Mouse (Mus musculus) forebrain, embryonic 12.5 days (tissue): ENCODE data around the gene Golim4. TPM values are rescaled to one million over a fixed set of nuclear protein-coding genes. Genes with fewer than 3 reads are reported as not detected.
A peak's percentile ranks its signal among the peaks of the same experiment; 100 is the strongest.
"Not testable (repeated sequence)": the region's sequence is repeated elsewhere in the genome, so short reads cannot be mapped to it uniquely, and the experiment has no call there.

ENCODE experiments used
- ATAC-seq: fragments of 200-750 bp; cut with Nextera tagmentation; 2 replicates; pipeline ENCODE4 v1.8.0; 2017; ENCODE audit warnings: moderate TSS enrichment; ENCODE audit not compliant: low FRiP score
- H3K27ac ChIP-seq: fragments of 300-500 bp; sonication (generic); 2 replicates; pipeline ENCODE4 v1.5.1; 2016; ENCODE audit warnings: mild to moderate bottlenecking
- H3K27me3 ChIP-seq: fragments of 300-500 bp; sonication (generic); 2 replicates; pipeline ENCODE4 v1.6.1; 2016; ENCODE audit warnings: mild to moderate bottlenecking
- H3K36me3 ChIP-seq: fragments of 300-500 bp; sonication (generic); replicated peaks from 2 replicates; pipeline ENCODE4 v1.6.1; 2016; ENCODE audit warnings: mild to moderate bottlenecking
- H3K4me1 ChIP-seq: fragments of 300-500 bp; sonication (generic); 2 replicates; pipeline ENCODE4 v1.6.1; 2016
- H3K4me2 ChIP-seq: fragments of 300-500 bp; sonication (generic); 2 replicates; pipeline ENCODE4 v1.6.1; 2016; ENCODE audit warnings: mild to moderate bottlenecking, moderate library complexity
- H3K4me3 ChIP-seq: fragments of 300-500 bp; sonication (generic); replicated peaks from 2 replicates; pipeline ENCODE4 v1.5.1; 2016; ENCODE audit warnings: mild to moderate bottlenecking
- H3K9ac ChIP-seq: fragments of 300-500 bp; sonication (generic); 2 replicates; pipeline ENCODE4 v1.6.1; 2016; ENCODE audit warnings: mild to moderate bottlenecking
- H3K9me3 ChIP-seq: fragments of 300-500 bp; sonication (generic); 2 replicates; pipeline ENCODE4 v1.6.1; 2016
- WGBS: fragments of 180-500 bp; shearing (Covaris S2); methylation state at CpG from one replicate; pipeline ENCODE4 v1.1.7; 2016; 5-methylcytosine and 5-hydroxymethylcytosine counted together
- polyA plus RNA-seq: library from polyadenylated mRNA; unstranded; fragments of >200 nt; fragmentation: Nextera tagmentation; extraction: Ambion mirVana; gene quantifications from 2 replicates; pipeline ENCODE4 v1.2.1, GENCODE M21; 2016

Golim4 gene
- 57.6 and 60.1 TPM in 2 replicates for polyA plus RNA-seq

DNA sequence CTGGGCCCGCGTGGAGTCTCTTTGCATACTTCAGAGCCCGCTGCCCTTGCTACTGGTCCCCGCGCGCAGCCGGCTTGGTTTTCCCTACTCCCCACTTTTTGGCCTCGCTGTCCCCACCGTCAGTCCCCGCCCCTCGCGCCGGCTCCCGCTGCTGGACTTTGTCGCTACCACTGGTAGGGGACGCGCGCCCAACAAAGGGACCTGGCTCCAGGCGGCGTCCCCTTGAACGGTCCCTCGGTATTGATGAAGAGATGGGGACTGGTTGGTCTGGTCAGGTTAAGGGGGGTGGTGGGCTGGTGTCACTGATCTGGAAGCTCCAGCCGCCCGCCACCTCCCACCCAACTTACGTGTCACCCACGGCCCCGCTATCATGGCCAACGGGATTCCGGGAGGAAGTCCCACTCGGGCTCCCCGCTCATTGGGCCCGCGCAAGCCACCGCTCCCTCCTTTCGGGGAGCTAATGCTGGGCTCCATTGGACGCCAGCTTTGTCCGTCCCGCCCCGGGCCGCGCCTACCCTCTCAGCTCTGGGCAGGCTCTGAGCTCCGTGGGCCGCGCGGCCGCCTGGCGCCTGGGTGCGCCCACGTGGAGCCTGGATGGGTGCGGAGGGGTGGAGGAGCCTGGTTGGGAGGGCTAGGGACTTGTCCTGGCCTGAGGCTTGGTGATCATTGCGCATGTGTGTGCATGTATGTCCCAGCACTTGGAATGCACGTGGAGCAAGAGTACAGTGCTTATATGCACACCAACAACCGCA, at the start of gene Golim4:
TSS of gene Golim4 (minus strand) at position 399 of the 752 bp plus-strand sequence.
- peak within 1 kb of the TSS; percentile 76 for H3K9ac ChIP-seq
- H3K9me3 ChIP-seq = no peaks in the 10 kb centered on the region
- H3K36me3 ChIP-seq = no peaks in the 10 kb centered on the region
- peaks cover 38% of the 10 kb centered on the region for H3K4me1 ChIP-seq
- peak; percentile 99 for ATAC-seq
- H3K27me3 ChIP-seq = no peaks in the 10 kb centered on the region
- under 1% methylated on average over 48 of the region's 53 CpGs for WGBS
- peak within 1 kb of the TSS; percentile 82 for H3K27ac ChIP-seq
- peak within 1 kb of the TSS; percentile 62 for H3K4me2 ChIP-seq
- peak within 1 kb of the TSS; percentile 77 for H3K4me3 ChIP-seq

DNA sequence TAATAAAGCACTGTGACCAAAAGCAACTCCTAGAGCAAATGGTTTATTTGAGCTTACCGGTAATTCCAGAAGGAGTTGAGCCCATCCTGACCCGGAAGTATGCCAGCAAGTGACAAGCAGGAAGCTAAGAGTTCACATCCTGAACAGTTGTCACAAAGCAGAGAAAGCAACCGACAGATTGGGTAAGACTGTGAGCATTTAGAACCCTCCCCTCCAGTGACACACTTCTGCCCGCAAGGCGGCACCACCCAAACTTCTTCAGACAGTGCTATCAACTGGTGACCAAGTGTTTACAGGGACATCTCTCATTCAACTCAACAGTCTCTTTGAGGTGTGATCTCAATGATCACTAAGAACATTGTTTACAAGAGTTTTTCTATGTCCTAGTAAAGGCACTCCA, 48.9 kb upstream of the Golim4 start:
- H3K27ac ChIP-seq = no peak overlapping the region
- H3K4me2 ChIP-seq = no peak overlapping the region
- no peaks in the 10 kb centered on the region for H3K27me3 ChIP-seq
- H3K4me1 ChIP-seq = no peaks in the 10 kb centered on the region
- no peak overlapping the region for H3K9ac ChIP-seq
- 85% methylated on average over 5 of the region's 5 CpGs for WGBS
- H3K36me3 ChIP-seq = no peaks in the 10 kb centered on the region
- H3K4me3 ChIP-seq = no peak overlapping the region
- H3K9me3 ChIP-seq = no peaks in the 10 kb centered on the region
- no peak for ATAC-seq

- H3K36me3 ChIP-seq = no peaks in the 10 kb centered on the region
- 48% methylated on average over 4 of the region's 4 CpGs for WGBS
- H3K9me3 ChIP-seq = no peaks in the 10 kb centered on the region
- H3K27ac ChIP-seq = no peak overlapping the region
- H3K4me3 ChIP-seq = no peak overlapping the region
- peak; percentile 81; the same call in 1 of the 2 replicates for ATAC-seq
- H3K4me2 ChIP-seq = no peak overlapping the region
- no peak overlapping the region for H3K9ac ChIP-seq
- H3K27me3 ChIP-seq = no peaks in the 10 kb centered on the region
- no peaks in the 10 kb centered on the region for H3K4me1 ChIP-seq
These were observed 44.4 kb upstream of the Golim4 start for GRCm38 (mm10) chr3:76001156-76001555.

DNA sequence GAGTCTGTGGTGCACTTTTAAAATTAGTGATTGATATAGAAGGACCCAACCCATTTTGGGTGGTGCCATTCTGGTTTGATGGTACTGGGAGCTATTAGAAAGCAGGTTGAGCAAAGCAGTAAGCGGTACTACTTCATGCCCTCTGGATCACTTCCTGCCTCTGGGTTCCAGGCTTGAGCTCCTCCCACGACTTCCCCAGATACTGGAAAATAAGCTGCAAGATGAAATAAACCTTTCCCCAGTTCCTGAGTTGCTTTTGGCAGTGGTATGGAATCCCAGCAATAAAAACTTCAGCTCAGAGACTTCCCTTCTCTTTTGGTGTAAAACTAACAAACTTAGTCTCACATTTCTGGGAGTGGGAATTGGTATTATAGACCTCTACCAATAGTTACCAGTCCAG, 43.7 kb upstream of the Golim4 start:
- Histone ChIP-seq H3K27ac (no peak overlapping the region), H3K27me3 (no peaks in the 10 kb centered on the region), H3K4me3 (no peak overlapping the region), H3K4me1 (no peaks in the 10 kb centered on the region), H3K36me3 (no peaks in the 10 kb centered on the region), H3K9ac (no peak overlapping the region), H3K4me2 (no peak overlapping the region), H3K9me3 (no peaks in the 10 kb centered on the region)
- no peak for ATAC-seq
- WGBS = 72% methylated on average over 2 of the region's 2 CpGs

DNA sequence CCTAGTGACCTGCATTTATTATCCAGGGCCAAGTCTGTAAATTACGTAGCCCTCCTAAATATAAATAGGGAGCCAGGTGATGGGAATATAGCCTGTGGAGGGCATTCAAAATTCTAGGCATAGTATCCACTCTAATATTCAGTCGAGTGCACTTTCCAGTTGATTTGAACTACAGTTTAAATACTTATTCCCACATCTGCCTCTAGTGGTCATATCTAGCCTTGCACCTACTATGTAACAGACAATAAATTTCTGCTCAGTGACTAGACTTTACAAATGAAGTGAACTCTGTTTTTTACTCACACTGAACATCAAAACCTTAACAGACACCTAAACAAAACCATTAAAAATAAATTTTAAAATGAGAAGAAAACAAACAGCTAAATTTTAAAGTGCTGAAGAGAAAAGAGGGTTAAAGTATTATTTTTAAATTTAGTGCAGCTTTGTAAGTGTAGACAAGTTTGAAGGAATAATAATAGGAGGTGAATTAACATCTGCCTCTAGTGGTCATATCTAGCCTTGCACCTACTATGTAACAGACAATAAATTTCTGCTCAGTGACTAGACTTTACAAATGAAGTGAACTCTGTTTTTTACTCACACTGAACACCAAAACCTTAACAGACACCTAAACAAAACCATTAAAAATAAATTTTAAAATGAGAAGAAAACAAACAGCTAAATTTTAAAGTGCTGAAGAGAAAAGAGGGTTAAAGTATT, 24.4 kb upstream of the Golim4 start:
- H3K36me3 ChIP-seq, ATAC-seq, H3K27ac ChIP-seq, H3K9me3 ChIP-seq, H3K9ac ChIP-seq, H3K4me1 ChIP-seq, H3K4me3 ChIP-seq, H3K4me2 ChIP-seq, H3K27me3 ChIP-seq: not testable (repeated sequence)
- WGBS = 78% methylated on average over 2 of the region's 2 CpGs

DNA sequence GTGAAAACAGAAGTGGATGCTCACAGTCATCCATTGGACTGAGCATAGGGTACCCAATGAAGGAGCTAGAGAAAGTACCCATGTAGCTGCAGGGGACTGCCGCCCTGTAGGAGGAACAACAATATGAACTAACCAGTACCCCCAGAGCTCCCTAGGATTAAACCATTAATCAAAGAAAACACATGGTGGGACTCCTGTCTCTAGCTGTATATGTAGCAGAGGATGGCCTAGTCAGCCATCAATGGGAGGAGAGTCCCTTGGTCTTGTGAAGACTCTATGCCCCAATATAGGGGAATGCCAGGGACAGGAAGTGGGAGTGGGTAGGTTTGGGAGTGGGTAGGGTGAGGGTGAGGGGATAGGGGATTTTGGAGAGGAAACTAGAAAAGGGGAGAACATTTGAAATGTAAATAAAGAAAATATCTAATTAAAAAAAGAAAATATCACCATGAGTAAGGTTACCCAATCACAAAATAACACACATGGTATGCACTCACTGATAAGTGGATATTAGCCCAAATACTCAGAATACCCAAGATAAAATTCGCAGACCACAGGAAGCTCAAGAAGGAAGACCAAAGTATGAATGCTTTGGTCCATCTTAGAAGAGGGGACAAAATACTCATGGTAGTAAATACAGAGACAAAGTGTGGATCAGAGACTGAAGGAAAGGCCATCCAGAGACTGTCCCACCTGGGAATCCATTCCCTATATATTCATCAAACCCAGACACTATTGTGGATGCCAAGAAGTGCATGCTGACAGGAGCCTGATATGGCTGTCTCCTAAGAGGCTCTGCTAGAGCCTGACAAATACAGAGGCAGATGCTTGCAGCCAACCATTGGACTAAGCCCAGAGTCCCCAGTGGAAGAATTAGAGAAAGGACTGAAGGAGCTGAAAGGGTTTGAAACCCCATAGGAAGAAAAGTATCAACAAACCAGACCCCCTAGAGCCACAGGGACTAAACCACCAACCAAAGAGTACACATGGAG, 6.3 kb upstream of the Golim4 start:
- not testable (repeated sequence) for H3K27me3 ChIP-seq, H3K4me3 ChIP-seq, H3K9me3 ChIP-seq, H3K9ac ChIP-seq, ATAC-seq, H3K4me2 ChIP-seq, H3K36me3 ChIP-seq, H3K4me1 ChIP-seq, H3K27ac ChIP-seq
- WGBS = 95% methylated on average over 2 of the region's 2 CpGs

DNA sequence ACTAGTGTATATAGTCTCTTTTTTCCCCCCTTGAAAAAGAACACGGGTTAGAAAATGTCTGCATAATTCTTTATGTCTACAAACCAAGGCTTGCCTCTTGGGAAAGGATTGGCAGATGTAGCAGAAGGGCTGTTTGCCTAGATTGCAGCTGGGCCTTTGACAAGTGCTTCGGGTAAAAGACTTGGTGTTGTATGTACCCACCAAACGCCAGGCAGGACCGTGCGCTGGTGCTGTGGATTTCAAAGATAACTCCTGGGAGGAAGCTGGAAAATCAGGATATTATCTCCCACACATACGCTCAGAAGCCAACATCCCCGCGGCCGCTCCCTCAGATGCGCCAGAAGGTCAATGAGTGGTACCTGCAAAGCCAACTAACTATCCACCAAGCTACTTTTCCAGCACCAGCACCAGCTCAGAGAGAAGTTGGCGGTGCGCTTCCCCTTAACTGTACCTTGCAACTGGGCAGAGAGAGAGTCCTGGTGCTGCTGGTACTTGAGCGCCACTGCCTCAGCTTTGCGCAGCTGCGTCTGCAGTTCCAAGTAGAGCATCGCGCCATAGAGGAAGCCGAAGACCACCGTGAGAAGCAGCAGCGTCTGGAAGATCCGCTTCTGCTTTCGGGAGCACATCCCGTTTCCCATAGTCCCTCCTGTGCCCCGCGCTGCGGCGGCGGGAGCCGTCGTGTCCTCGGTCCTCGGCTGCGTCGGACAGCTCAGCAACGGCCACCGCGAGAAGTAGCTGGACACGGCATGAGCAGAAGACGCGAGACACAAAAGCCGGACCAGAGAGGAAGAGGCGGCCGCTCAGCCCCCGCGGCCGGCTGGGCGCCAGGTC, 873 bp downstream of the Golim4 start:
- 3% methylated on average over 47 of the region's 47 CpGs for WGBS
- no peaks in the 10 kb centered on the region for H3K27me3 ChIP-seq
- ATAC-seq = peak; percentile 55; the same call in 1 of the 2 replicates
- no peaks in the 10 kb centered on the region; the same call in 1 of the 2 replicates for H3K36me3 ChIP-seq
- peak overlapping the region; percentile 77 for H3K4me3 ChIP-seq
- H3K9ac ChIP-seq = peak overlapping the region; percentile 76
- peaks cover 39% of the 10 kb centered on the region for H3K4me1 ChIP-seq
- no peaks in the 10 kb centered on the region for H3K9me3 ChIP-seq
- H3K4me2 ChIP-seq = peak overlapping the region; percentile 62
- peak overlapping the region; percentile 82 for H3K27ac ChIP-seq

- Histone ChIP-seq H3K9me3 (no peaks in the 10 kb centered on the region), H3K27me3 (no peaks in the 10 kb centered on the region), H3K4me3 (peak overlapping the region; percentile 77), H3K36me3 (no peaks in the 10 kb centered on the region; the same call in 1 of the 2 replicates), H3K4me2 (peak overlapping the region; percentile 62), H3K27ac (no peak overlapping the region), H3K9ac (0 out of 2 replicates have a peak overlapping the region, but pooled peaks have one; percentile 26), H3K4me1 (peaks cover 39% of the 10 kb centered on the region)
- WGBS = 63% methylated on average over 3 of the region's 3 CpGs
- ATAC-seq = no peak
These were observed 2.6 kb downstream of the Golim4 start for GRCm38 (mm10) chr3:75954185-75954584.

GRCm38 (mm10) chr3:75952328-75953060, 4.3 kb downstream of the Golim4 start:
- ATAC-seq = no peak
- Histone ChIP-seq H3K27me3 (no peaks in the 10 kb centered on the region), H3K9ac (no peak overlapping the region), H3K36me3 (no peaks in the 10 kb centered on the region; the same call in 1 of the 2 replicates), H3K4me1 (peaks cover 39% of the 10 kb centered on the region), H3K27ac (no peak overlapping the region), H3K4me3 (no peak overlapping the region), H3K9me3 (no peaks in the 10 kb centered on the region), H3K4me2 (no peak overlapping the region)
- 86% methylated on average over 5 of the region's 5 CpGs for WGBS

GRCm38 (mm10) chr3:75950897-75951296, 5.9 kb downstream of the Golim4 start:
- no peak for ATAC-seq
- Histone ChIP-seq H3K4me1 (peaks cover 39% of the 10 kb centered on the region), H3K9me3 (no peaks in the 10 kb centered on the region), H3K36me3 (peaks cover 5% of the 10 kb centered on the region; the same call in 1 of the 2 replicates), H3K9ac (no peak overlapping the region), H3K27me3 (no peaks in the 10 kb centered on the region), H3K27ac (no peak overlapping the region), H3K4me3 (no peak overlapping the region), H3K4me2 (no peak overlapping the region)
- WGBS = 75% methylated on average over 6 of the region's 6 CpGs

GRCm38 (mm10) chr3:75949358-75949757, 7.4 kb downstream of the Golim4 start:
- Histone ChIP-seq H3K27me3 (no peaks in the 10 kb centered on the region), H3K4me3 (no peak overlapping the region), H3K9ac (no peak overlapping the region), H3K4me2 (no peak overlapping the region), H3K9me3 (no peaks in the 10 kb centered on the region), H3K36me3 (peaks cover 5% of the 10 kb centered on the region; the same call in 1 of the 2 replicates), H3K4me1 (peaks cover 25% of the 10 kb centered on the region), H3K27ac (no peak overlapping the region)
- WGBS = 94% methylated on average over 5 of the region's 5 CpGs
- no peak for ATAC-seq
